Mouse (Mus musculus) stomach, embryonic 15.5 days (tissue): ENCODE results near the gene Fbrsl1. TPM values are rescaled to one million over a fixed set of nuclear protein-coding genes. Genes with fewer than 3 reads are reported as not detected.

ENCODE experiments used
- ATAC-seq: fragments of 200-750 bp; cut with Nextera tagmentation; 2 replicates; pipeline ENCODE4 v1.8.0; 2017; ENCODE audit warnings: low read depth, moderate number of reproducible peaks, moderate TSS enrichment; ENCODE audit not compliant: insufficient read depth, low FRiP score
- H3K27ac ChIP-seq: fragments of 300-500 bp; sonication (generic); 2 replicates; pipeline ENCODE4 v1.5.1; 2015; ENCODE audit warnings: mild to moderate bottlenecking, inconsistent platforms
- H3K27me3 ChIP-seq: fragments of 300-500 bp; sonication (generic); replicated peaks from 2 replicates; pipeline ENCODE4 v1.6.1; 2015; ENCODE audit warnings: inconsistent platforms
- H3K36me3 ChIP-seq: fragments of 300-500 bp; sonication (generic); 2 replicates; pipeline ENCODE4 v1.6.1; 2015; ENCODE audit warnings: inconsistent platforms
- H3K4me1 ChIP-seq: fragments of 300-500 bp; sonication (generic); 2 replicates; pipeline ENCODE4 v1.6.1; 2015; ENCODE audit warnings: inconsistent platforms
- H3K4me2 ChIP-seq: fragments of 300-500 bp; sonication (generic); 2 replicates; pipeline ENCODE4 v1.6.1; 2015; ENCODE audit warnings: mild to moderate bottlenecking, inconsistent platforms
- H3K4me3 ChIP-seq: fragments of 300-500 bp; sonication (generic); replicated peaks from 2 replicates; pipeline ENCODE4 v1.5.1; 2015; ENCODE audit warnings: inconsistent platforms
- H3K9ac ChIP-seq: fragments of 300-500 bp; sonication (generic); 2 replicates; pipeline ENCODE4 v1.6.1; 2015; ENCODE audit warnings: inconsistent platforms
- H3K9me3 ChIP-seq: fragments of 300-500 bp; sonication (generic); 2 replicates; pipeline ENCODE4 v1.6.1; 2016; ENCODE audit warnings: inconsistent platforms
- WGBS: fragments of 180-500 bp; shearing (Covaris S2); methylation state at CpG from one replicate; pipeline ENCODE4 v1.1.7; 2015; 5-methylcytosine and 5-hydroxymethylcytosine counted together
- polyA plus RNA-seq: library from polyadenylated mRNA; unstranded; fragments of >200 nt; fragmentation: Nextera tagmentation; extraction: Ambion mirVana; gene quantifications from 2 replicates; pipeline ENCODE4 v1.2.1, GENCODE M21; 2015

Gene Fbrsl1
- polyA plus RNA-seq, 1 experiment from 2014 or later = 11.1 TPM

GRCm38 (mm10) chr5:110408967-110409366 lies 39.3 kb downstream of the Fbrsl1 start:
- H3K36me3 ChIP-seq = 0 out of 2 replicates have a peak, but pooled peaks cover 2% of the 10 kb centered on the region
- WGBS = 77% methylated on average over 2 of the region's 2 CpGs
- H3K4me1 ChIP-seq = no peaks in the 10 kb centered on the region
- no peak for ATAC-seq
- H3K27me3 ChIP-seq = no peaks in the 10 kb centered on the region
- no peak overlapping the region for H3K4me2 ChIP-seq
- no peak overlapping the region for H3K4me3 ChIP-seq
- no peaks in the 10 kb centered on the region for H3K9me3 ChIP-seq
- H3K9ac ChIP-seq = no peak overlapping the region
- H3K27ac ChIP-seq = no peak overlapping the region

- WGBS = 60% methylated on average over 8 of the region's 8 CpGs
- ATAC-seq = no peak; the same call in 1 of the 2 replicates
- Histone ChIP-seq H3K4me3 (no peak overlapping the region), H3K4me1 (no peaks in the 10 kb centered on the region), H3K9ac (no peak overlapping the region), H3K36me3 (no peaks in the 10 kb centered on the region), H3K27ac (no peak overlapping the region), H3K4me2 (no peak overlapping the region), H3K9me3 (no peaks in the 10 kb centered on the region), H3K27me3 (no peaks in the 10 kb centered on the region)
Observed at GRCm38 (mm10) chr5:110406065-110406714, 42.1 kb downstream of the Fbrsl1 start.

GRCm38 (mm10) chr5:110403931-110404330 lies 44.4 kb downstream of the Fbrsl1 start:
- no peak overlapping the region for H3K27ac ChIP-seq
- 33% methylated on average over 3 of the region's 3 CpGs for WGBS
- H3K4me2 ChIP-seq = no peak overlapping the region
- no peak overlapping the region for H3K4me3 ChIP-seq
- no peaks in the 10 kb centered on the region for H3K27me3 ChIP-seq
- H3K9me3 ChIP-seq = no peaks in the 10 kb centered on the region
- H3K9ac ChIP-seq = no peak overlapping the region
- H3K4me1 ChIP-seq = no peaks in the 10 kb centered on the region
- ATAC-seq = no peak
- no peaks in the 10 kb centered on the region for H3K36me3 ChIP-seq

- Histone ChIP-seq H3K4me3 (no peak overlapping the region), H3K4me1 (no peaks in the 10 kb centered on the region)
Observed at GRCm38 (mm10) chr5:110402557-110402956, 45.7 kb downstream of the Fbrsl1 start.

GRCm38 (mm10) chr5:110401101-110401500 lies 47.2 kb downstream of the Fbrsl1 start:
- no peaks in the 10 kb centered on the region for H3K9me3 ChIP-seq
- no peaks in the 10 kb centered on the region for H3K4me1 ChIP-seq
- WGBS = 90% methylated on average over 8 of the region's 8 CpGs
- no peak overlapping the region for H3K4me2 ChIP-seq
- no peak for ATAC-seq
- no peak overlapping the region for H3K4me3 ChIP-seq
- no peak overlapping the region for H3K9ac ChIP-seq
- no peaks in the 10 kb centered on the region for H3K36me3 ChIP-seq
- no peaks in the 10 kb centered on the region for H3K27me3 ChIP-seq
- H3K27ac ChIP-seq = no peak overlapping the region

More at GRCm38 (mm10) chr5:110402557-110402956, 45.7 kb downstream of the Fbrsl1 start:
- Histone ChIP-seq H3K27ac (no peak overlapping the region), H3K36me3 (no peaks in the 10 kb centered on the region), H3K27me3 (no peaks in the 10 kb centered on the region), H3K9me3 (no peaks in the 10 kb centered on the region), H3K9ac (no peak overlapping the region), H3K4me2 (no peak overlapping the region)
- 89% methylated on average over 2 of the region's 2 CpGs for WGBS
- no peak for ATAC-seq

- no peak overlapping the region for H3K9ac ChIP-seq
- H3K9me3 ChIP-seq = no peaks in the 10 kb centered on the region
- H3K4me2 ChIP-seq = no peak overlapping the region
- no peak overlapping the region for H3K4me3 ChIP-seq
- WGBS = 74% methylated on average over 5 of the region's 5 CpGs
- H3K36me3 ChIP-seq = no peaks in the 10 kb centered on the region
- no peak for ATAC-seq
- H3K4me1 ChIP-seq = no peaks in the 10 kb centered on the region
- no peak overlapping the region for H3K27ac ChIP-seq
- no peaks in the 10 kb centered on the region for H3K27me3 ChIP-seq
Observed at GRCm38 (mm10) chr5:110395006-110395661, 53.2 kb downstream of the Fbrsl1 start.

GRCm38 (mm10) chr5:110392727-110393126 lies 55.6 kb downstream of the Fbrsl1 start:
- Histone ChIP-seq H3K36me3 (no peaks in the 10 kb centered on the region), H3K4me1 (no peaks in the 10 kb centered on the region), H3K27me3 (no peaks in the 10 kb centered on the region), H3K4me3 (no peak overlapping the region), H3K27ac (no peak overlapping the region), H3K4me2 (no peak overlapping the region), H3K9me3 (no peaks in the 10 kb centered on the region), H3K9ac (no peak overlapping the region)
- no peak; the same call in 1 of the 2 replicates for ATAC-seq
- WGBS = 73% methylated on average over 5 of the region's 5 CpGs

- H3K9ac ChIP-seq = no peak overlapping the region
- H3K9me3 ChIP-seq = no peaks in the 10 kb centered on the region
- no peak overlapping the region for H3K4me2 ChIP-seq
- H3K36me3 ChIP-seq = no peaks in the 10 kb centered on the region
- WGBS = 84% methylated on average over 4 of the region's 4 CpGs
- ATAC-seq = no peak
- H3K4me1 ChIP-seq = peaks cover 6% of the 10 kb centered on the region
- H3K27me3 ChIP-seq = no peaks in the 10 kb centered on the region; the same call in 1 of the 2 replicates
- no peak overlapping the region for H3K27ac ChIP-seq
- H3K4me3 ChIP-seq = no peak overlapping the region
Observed at GRCm38 (mm10) chr5:110390631-110391030, 57.7 kb downstream of the Fbrsl1 start.

- Histone ChIP-seq H3K4me2 (peak overlapping the region; percentile 84), H3K9me3 (no peaks in the 10 kb centered on the region), H3K9ac (no peak overlapping the region), H3K4me3 (peak overlapping the region; percentile 59), H3K36me3 (no peaks in the 10 kb centered on the region), H3K27me3 (no peaks in the 10 kb centered on the region; the same call in 1 of the 2 replicates), H3K27ac (no peak overlapping the region), H3K4me1 (peaks cover 6% of the 10 kb centered on the region)
- ATAC-seq = no peak
- WGBS = 22% methylated on average over 8 of the region's 8 CpGs
Observed at GRCm38 (mm10) chr5:110387332-110387731, 61.0 kb downstream of the Fbrsl1 start.

GRCm38 (mm10) chr5:110386371-110387330 lies 61.7 kb downstream of the Fbrsl1 start:
- Histone ChIP-seq H3K4me2 (peak overlapping the region; percentile 84), H3K27me3 (no peaks in the 10 kb centered on the region; the same call in 1 of the 2 replicates), H3K9ac (0 out of 2 replicates have a peak overlapping the region, but pooled peaks have one; percentile 49), H3K27ac (no peak overlapping the region), H3K4me1 (peaks cover 6% of the 10 kb centered on the region), H3K9me3 (no peaks in the 10 kb centered on the region), H3K4me3 (peak overlapping the region; percentile 59), H3K36me3 (no peaks in the 10 kb centered on the region)
- peak; percentile 86 for ATAC-seq
- WGBS = 1% methylated on average over 90 of the region's 90 CpGs

- WGBS = 58% methylated on average over 4 of the region's 4 CpGs
- H3K9ac ChIP-seq = no peak overlapping the region
- H3K36me3 ChIP-seq = no peaks in the 10 kb centered on the region
- no peaks in the 10 kb centered on the region; the same call in 1 of the 2 replicates for H3K27me3 ChIP-seq
- ATAC-seq = no peak
- no peak overlapping the region for H3K4me3 ChIP-seq
- H3K9me3 ChIP-seq = no peaks in the 10 kb centered on the region
- H3K4me1 ChIP-seq = peaks cover 6% of the 10 kb centered on the region
- H3K27ac ChIP-seq = no peak overlapping the region
- peak overlapping the region; percentile 84; the same call in 1 of the 2 replicates for H3K4me2 ChIP-seq
Observed at GRCm38 (mm10) chr5:110385263-110385662, 63.0 kb downstream of the Fbrsl1 start.
